Mouse (Mus musculus) adipose tissue, adult 10 weeks (tissue): ENCODE data around the gene Herc2. TPM values are rescaled to one million over a fixed set of nuclear protein-coding genes. Genes with fewer than 3 reads are reported as not detected.

ENCODE experiments used
- polyA plus RNA-seq: library from polyadenylated mRNA; stranded (reverse); fragments of 350-450 nt; fragmentation: Illumina TruSeq; extraction: RNeasy Lipid Tissue Mini Kit (QIAGEN cat#74804); gene quantifications from one replicate; pipeline ENCODE4 v1.2.3, GENCODE M21; 2014; ENCODE audit warnings: low read depth, low replicate concordance

The Herc2 gene
- 27.8 TPM for polyA plus RNA-seq

DNA sequence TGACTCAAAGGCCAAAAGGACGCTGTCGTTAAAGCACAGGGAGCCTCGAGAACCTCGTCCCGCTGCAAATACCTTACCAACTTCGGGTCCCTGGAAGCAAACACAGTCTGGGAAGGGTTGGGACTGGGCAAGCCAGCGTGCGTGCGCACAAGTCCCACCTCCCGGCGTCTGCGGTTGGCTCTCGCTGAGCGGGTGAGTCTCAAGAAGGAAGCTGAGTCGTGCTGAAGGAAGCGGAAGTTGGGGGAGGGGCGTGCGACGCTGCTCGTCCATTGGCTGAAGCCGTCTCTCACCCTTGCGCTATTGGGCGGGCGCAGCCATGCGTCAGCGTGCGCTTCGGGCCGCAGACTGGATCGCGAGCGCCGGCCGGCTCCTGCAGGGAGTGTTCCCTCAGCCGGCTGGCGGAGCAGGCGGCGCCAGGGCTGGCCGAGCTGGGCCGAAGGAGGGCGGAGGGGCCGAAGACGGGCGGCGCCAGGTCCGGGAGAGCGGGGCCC lies at the start of gene Herc2:
Gene Herc2, plus strand, starts transcription at position 366 of the 491 bp plus-strand sequence.

DNA sequence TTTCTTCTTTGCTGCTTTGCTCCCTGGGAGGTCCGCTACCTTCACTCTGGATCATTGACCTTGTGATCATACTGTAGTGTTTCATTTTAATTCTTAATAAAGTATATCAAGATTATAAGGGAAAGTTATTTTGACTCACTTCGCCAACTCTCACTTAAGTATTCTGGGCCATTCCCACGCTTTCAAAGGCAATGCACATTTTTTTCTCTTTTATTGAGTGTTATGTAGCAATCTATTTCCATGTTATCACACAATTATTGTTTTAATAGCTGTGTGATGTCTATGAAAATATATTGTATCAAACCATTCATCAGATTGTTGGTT lies 30.1 kb upstream of the Herc2 start, which contains the start of gene Nipa1:
Gene Nipa1, minus strand, starts transcription at position 25 of the 324 bp plus-strand sequence.

DNA sequence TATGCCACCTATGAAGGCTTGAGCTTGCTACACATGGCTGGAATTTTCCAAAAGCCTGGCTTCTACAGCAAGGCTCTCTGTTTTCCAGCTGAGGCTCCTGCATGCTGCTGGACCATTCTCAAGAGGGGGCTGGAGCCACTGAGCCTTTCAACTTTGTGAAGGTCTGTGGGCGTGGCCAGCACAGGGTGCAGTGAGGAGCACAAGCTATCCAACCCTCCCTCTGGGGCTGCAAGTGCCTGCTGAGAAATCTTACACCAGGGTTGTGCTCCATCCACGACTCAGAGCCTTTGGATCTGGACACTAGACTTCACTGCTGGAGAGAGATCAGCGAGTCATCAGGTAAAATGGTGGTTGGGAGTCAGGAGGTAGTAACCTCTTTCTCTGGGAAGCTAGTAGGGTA lies 189.5 kb downstream of the Herc2 start, which contains the start of gene Oca2:
Gene Oca2, plus strand, starts transcription at position 218 of the 400 bp plus-strand sequence.

Other genes with a start within 250 kb of the Herc2 start
- gene Cyfip1, start 208.5 kb upstream of the Herc2 start, polyA plus RNA-seq, result 45.9 TPM
- 24.1 TPM for gene Nipa2, start 87.7 kb upstream of the Herc2 start, polyA plus RNA-seq
- 3.7 TPM for gene Nipa1, start 30.2 kb upstream of the Herc2 start, polyA plus RNA-seq
- 0.09 TPM for gene Oca2, start 189.6 kb downstream of the Herc2 start, polyA plus RNA-seq